Mouse (Mus musculus) brown adipose tissue, adult 24 weeks (tissue): Measurements from ENCODE around the gene Rbm47. TPM values are rescaled to one million over a fixed set of nuclear protein-coding genes. Genes with fewer than 3 reads are reported as not detected.
"Not testable (repeated sequence)": the region's sequence is repeated elsewhere in the genome, so short reads cannot be mapped to it uniquely, and the experiment has no call there.

Experiments
- H3K27ac ChIP-seq: fragments of 200-500 bp; replicated peaks from 2 replicates; pipeline ENCODE4 v1.5.1; 2012; ENCODE audit warnings: low read depth, mild to moderate bottlenecking, low read length
- H3K4me1 ChIP-seq: fragments of 200-500 bp; 2 replicates; pipeline ENCODE4 v1.6.1; 2012; ENCODE audit warnings: low read length, mixed read lengths; ENCODE audit not compliant: control insufficient read depth, insufficient read depth, insufficient read length
- H3K4me3 ChIP-seq: fragments of 200-500 bp; 2 replicates; pipeline ENCODE4 v1.5.1; 2012; ENCODE audit warnings: low read depth, mild to moderate bottlenecking, low read length, moderate library complexity; ENCODE audit not compliant: insufficient read depth
- polyA plus RNA-seq: library from polyadenylated mRNA; stranded (reverse); fragments of >200 nt; gene quantifications from 2 replicates; pipeline ENCODE4 v1.2.4, GENCODE M21; 2012; ENCODE audit not compliant: missing spikeins, insufficient read depth, insufficient read length

Gene Rbm47
- polyA plus RNA-seq = 36.3 and 37.5 TPM in 2 replicates

DNA sequence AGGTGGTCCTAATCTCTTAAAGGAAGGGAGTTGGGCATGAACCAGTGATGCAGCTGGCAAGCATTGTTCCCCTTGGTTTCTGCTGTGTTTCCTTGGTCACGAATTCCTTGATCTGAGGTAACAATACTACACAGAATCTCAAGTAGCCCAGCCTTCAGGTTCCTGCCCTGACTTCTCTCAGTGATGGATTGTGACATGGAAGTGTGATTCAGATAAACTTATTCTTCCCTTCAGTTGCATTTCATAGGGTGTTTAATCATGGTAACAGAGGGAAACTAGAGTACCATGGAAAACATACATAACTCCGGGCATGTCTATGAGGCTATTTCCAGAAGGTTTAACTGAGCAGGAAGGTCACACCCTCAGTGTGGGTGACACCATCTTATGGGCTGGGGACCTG lies at the start of gene Rbm47:
Gene Rbm47 (minus strand): TSS at position 101 of the 400 bp plus-strand sequence.
- Histone ChIP-seq H3K4me3 (no peak within 1 kb of the TSS), H3K4me1 (no peaks in the 10 kb centered on the region), H3K27ac (no peak within 1 kb of the TSS)

DNA sequence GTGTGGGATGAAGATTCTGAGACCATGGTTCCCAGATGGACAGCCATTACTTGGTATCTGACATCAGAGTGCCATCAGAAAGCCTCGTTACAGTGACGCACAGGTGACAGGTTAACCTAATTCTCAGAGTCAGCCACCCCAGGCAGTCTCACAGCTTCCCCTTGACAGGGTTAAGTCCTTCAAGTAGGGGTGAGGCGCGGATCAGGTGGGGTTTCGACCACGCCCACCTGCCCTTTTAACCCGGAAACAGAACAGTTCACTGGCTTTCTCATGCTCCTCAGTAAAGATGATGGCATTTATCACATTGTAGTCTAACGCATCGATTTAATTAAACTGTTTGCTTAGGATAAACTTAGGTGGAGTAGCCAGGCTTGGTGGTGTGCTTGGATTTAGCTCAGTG lies 47.7 kb upstream of the Rbm47 start:
- H3K4me3 ChIP-seq = no peak overlapping the region
- no peak overlapping the region for H3K27ac ChIP-seq
- no peaks in the 10 kb centered on the region; the same call in 1 of the 2 replicates for H3K4me1 ChIP-seq

DNA sequence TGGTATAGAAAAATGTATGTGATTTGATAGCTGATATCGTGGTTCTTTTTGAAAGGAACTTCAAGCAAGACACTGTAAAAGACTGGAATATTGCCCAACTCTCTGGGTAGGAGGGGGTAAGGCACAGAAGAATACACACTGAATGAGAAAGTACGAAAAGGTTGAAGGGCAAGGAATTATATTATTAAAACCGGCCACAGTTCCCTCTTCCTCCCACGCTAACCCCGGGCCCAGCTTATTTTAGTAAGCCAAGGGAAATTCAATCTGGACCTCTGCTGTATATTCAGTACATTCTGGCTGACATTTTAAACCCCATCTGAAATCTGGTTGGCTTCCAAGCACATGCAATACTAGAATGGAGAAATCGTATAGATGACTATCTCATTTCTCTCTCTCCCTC lies 46.8 kb upstream of the Rbm47 start:
- H3K27ac ChIP-seq = no peak overlapping the region
- no peaks in the 10 kb centered on the region; the same call in 1 of the 2 replicates for H3K4me1 ChIP-seq
- no peak overlapping the region for H3K4me3 ChIP-seq

DNA sequence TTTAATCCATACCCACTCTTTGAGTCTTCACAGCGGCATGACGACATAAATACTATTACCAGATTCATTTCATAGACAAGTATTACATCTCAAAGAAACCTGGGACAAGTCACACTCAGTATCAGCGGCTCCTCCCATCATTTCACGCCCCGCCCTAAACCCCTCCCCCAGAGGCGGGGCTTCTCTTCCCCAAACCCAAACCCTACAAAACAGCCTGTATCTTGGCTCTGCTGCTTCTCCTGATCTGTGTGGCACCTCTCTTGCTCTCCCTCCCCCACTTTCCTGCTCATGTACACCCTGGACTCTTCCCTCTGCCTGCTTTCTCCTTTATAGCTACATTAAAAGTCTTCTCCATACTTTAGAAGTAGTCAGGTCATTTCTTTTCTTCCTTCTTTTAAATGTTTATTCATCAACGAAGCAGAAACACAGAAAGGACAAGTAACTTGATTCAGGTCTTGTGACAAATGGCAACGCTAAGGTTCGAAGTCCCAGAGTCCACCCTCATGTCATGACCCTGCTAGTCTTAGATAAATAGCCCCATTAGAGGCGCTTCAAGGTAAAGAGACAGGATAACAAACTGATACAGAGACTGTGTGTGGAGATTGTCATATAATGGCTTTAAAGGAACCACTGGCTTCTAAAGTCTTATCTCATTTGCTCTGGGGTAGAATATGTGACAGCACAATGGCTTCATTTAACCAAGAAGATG lies 42.8 kb upstream of the Rbm47 start:
- no peaks in the 10 kb centered on the region; the same call in 1 of the 2 replicates for H3K4me1 ChIP-seq
- H3K27ac ChIP-seq = no peak overlapping the region
- no peak overlapping the region for H3K4me3 ChIP-seq

DNA sequence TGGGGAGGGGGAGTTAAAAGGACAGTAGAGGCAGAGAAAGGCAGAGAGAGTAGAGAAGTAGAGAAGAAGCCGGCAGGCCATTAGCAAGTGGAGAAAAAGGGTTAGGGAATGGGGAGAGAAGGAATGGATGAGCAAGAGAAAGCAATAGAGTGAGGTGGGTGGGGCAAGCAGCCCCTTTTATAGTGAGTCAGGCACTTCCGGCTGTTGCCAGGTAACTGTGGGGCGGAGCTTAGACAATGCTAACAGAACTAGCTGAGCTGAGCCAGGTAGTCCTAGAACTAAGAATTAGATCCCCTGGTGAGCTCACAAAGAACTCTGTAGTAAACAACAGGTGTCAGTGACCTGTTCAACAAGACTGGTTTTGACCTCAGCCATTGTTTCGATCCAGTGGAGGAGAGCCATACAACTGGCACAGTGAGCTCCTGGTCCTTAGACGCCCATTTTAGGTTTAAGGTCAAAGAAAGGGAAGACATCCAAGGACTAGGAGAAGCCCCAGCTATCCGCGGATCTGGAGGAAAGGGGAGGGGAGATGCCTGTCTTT lies 41.5 kb upstream of the Rbm47 start:
- Histone ChIP-seq H3K4me1 (no peaks in the 10 kb centered on the region; the same call in 1 of the 2 replicates), H3K4me3 (no peak overlapping the region), H3K27ac (no peak overlapping the region)

DNA sequence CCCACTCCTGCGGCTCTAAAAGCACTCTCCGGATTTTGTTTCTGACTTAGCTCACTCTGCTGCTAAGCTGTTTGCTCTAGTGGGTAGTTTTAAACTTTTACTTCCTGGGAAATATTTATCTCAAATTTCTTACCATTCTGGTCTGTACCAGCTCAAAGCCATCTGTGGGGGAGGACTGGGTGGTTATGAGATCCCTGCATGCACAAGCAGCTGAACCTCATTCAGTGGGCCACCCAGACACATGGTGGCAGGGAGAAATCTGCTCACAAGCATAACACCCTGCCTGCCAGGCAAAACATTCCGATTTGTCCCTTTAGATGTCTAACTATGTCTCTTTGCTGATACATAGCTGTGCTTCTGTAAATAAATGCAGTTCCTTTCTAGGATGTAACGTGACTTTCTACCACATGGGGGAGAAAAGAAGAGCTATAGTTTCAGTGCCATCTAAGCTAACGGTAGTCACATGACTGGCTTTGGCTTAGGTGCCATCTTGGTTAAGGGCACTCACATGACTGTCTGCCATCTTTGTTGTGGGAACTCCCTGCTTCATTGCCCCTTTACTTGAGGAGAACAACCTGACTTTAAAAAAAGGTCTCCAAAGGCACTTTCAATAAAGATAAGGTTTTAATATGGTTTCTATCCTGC lies 36.7 kb upstream of the Rbm47 start:
- H3K27ac ChIP-seq = no peak overlapping the region
- no peak overlapping the region for H3K4me3 ChIP-seq
- no peaks in the 10 kb centered on the region for H3K4me1 ChIP-seq

DNA sequence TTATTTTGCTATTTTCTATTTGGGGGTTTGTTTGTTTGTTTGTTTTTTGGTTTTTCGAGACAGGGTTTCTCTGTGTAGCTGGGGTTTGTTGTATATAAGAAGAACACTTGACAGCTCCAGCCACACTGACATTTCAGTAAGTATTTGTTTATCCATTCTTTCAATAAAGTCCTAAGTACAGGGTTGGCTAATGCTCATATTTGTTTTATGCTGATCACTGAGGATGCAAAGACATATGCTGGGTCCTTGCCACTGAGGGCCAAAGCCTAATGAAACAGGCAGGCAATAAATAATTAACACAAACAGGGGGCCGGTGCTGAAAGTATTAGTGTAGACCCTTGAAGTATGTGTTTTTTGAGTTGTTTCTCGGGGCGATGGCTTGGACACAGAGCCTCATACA lies 32.0 kb upstream of the Rbm47 start:
- Histone ChIP-seq H3K27ac (no peak overlapping the region), H3K4me3 (no peak overlapping the region), H3K4me1 (no peaks in the 10 kb centered on the region)

DNA sequence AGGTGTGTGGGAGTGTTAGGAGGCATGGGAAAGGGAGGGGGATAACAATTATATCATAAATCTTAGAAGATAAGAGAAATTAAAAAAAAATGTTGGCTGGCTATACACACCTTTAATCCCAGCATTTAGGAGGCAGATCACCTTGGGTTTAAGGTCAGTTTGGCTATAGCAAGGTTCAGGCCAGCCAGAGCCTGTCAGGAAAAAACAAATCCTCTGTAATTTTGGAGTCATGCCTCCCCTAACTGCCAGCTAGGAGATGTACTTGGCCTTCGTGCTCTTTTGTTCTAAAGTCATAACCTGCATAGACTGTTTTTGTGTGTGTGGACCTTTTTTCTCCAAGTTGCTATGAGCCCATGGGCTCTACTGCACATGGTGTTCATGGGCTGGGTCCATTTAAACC lies 30.5 kb upstream of the Rbm47 start:
- Histone ChIP-seq H3K4me1 (no peaks in the 10 kb centered on the region), H3K27ac (no peak overlapping the region), H3K4me3 (no peak overlapping the region)

DNA sequence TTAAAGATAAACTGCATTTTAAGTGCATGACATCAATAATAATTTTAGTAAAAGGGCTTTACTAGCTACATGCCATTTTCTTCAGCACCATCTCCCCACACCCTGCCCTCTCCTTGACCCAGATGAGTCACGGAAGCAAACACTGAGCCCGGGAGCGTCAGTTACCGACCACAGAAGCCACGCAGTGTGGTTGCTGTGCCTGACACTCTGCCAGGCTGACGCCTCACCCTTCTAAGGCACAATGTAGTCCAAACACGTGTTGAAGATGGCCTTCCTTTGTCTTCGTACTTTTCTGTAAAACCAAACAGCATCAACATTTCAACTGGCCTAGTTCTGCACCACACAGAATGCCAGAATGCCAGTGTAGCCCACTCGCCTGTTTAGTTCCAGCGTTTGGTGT lies 27.1 kb upstream of the Rbm47 start:
- no peak overlapping the region for H3K27ac ChIP-seq
- H3K4me3 ChIP-seq = no peak overlapping the region
- H3K4me1 ChIP-seq = no peaks in the 10 kb centered on the region

DNA sequence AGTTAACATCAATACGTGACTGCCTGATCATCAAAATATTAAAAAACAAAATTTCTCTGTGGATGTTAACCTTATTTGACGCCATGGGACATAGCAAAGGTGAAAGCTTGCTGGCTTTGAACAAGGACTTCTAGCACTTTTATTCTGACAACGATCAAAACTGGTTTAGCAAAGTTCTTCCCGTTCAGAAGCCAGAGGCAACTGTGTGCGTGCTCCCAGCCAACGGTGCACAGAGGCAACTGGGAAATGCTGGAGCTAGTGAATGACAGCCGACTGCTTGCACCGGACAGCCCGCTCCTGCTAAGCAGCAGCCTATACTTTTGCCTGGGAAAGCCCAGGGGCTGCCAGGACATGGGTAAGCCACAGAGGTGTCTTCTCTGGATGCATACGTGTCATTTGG lies 22.4 kb upstream of the Rbm47 start:
- no peaks in the 10 kb centered on the region for H3K4me1 ChIP-seq
- H3K4me3 ChIP-seq = no peak overlapping the region
- no peak overlapping the region for H3K27ac ChIP-seq

DNA sequence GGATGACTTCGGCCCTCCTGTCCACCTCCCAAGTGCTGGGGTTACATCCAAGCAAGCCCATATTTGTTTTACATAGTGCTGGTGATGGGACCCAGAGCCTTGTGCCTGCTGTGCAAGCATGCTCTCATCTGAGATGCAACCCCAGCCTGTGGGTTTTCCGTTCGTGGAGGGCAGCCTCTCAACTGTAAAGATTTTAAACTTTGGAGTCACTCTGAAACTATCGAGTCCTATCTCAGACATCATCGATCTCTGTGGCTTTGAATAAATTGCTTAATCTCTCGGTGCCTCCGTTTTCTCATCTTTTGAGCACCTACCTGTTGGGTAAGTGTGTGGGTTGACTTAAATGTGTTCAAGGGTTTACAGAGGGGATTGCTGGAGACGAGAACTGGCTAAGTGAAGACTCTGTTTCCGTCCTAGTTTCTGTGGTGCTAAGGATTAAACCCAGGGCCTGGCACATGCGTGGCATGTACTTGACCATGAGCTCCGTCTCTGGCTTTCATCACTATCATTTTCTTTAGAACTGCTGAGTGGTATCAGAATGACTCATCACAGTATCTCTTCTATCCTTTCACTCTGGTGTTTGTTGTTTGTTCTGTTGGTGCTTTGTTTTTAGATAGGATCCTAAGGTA lies 20.4 kb upstream of the Rbm47 start:
- H3K4me3 ChIP-seq = no peak overlapping the region
- H3K27ac ChIP-seq = no peak overlapping the region
- H3K4me1 ChIP-seq = no peaks in the 10 kb centered on the region

DNA sequence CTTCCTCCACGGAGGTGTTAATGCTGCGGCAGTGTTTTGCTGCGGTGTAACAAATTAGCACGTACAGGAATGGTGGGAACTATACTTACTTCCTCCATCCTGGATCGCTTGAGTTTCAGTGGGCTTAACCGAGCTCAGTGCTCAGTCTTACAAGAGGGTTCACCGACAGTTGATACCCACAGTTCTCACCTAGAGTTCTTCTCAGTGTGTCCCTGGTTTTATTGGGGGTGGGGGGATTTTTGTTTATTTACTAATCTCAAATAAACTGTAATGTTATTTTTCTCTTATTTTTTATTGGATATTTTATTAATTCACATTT lies 18.2 kb upstream of the Rbm47 start:
- Histone ChIP-seq H3K4me1 (no peaks in the 10 kb centered on the region), H3K4me3 (no peak overlapping the region), H3K27ac (no peak overlapping the region)

DNA sequence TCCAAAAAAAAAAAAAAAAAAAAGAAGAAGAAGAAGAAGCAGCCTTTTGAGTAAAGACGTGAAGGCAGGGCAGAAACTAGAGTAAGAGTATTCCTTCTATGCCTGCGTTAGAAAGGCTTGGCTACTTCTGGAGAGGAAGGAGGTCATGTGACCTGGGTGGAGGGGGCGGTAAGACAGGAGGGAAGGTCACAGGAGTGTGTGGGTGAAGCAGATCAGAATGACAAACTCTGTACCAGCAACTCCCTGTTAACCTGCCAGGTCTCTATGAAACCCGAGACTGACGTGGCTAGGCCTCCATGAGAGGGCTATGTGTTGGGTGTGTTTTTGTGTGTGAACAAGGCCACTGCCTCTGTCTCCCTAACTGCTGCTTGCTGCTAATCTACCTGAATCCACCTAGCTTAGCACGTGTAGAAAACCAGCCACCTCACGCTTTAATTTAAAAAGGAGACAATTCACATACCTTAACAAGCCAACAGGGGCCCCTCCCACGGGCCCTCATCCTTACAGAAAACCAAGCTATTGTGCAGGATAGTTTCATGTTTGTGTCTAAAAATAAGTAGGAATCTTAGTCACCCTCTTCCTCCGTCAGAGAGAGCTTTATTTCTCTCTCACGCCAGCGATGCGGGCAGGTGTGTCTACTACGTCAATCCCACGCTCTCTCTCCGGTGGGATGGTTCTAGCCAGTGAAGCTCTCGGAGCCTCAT lies 17.7 kb upstream of the Rbm47 start:
- no peak overlapping the region for H3K27ac ChIP-seq
- H3K4me1 ChIP-seq = no peaks in the 10 kb centered on the region
- H3K4me3 ChIP-seq = no peak overlapping the region

DNA sequence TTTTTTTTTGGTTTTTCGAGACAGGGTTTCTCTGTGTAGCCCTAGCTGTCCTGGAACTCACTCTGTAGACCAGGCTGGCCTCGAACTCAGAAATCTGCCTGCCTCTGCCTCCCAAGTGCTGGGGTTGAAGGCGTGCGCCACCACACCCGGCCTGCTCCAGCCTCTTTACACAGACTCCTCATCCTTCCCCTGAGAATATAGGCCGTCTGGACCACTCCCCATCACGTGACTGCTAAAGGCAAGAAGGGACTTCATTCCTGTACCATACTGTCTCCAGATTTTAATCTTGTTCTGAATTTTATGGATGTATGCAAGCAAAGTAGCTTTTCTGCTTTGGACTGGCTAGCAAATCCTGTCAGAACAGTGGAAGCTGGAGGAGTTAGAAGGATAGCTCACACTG lies 15.7 kb upstream of the Rbm47 start:
- H3K4me1 ChIP-seq, H3K4me3 ChIP-seq, H3K27ac ChIP-seq: not testable (repeated sequence)

DNA sequence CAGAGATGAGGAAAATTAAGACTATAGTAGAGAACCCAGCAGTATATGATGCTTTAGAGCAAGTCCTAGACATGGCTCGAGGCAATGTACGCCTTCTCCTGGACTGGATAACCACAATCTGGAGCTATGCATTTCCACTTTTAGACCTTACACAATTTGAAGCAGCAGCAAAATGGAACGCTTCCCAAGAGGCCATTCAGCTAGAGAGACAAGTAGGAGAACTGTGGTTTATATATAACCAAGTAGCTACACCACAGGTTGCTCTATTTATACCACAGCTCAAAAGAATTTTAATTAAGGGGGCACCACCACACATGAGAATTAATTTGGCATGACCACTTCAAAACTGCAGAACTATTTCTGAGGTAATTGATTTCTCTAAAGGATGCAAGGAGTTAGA lies 9.2 kb upstream of the Rbm47 start:
- H3K27ac ChIP-seq = no peak overlapping the region
- H3K4me3 ChIP-seq = no peak overlapping the region
- H3K4me1 ChIP-seq = no peaks in the 10 kb centered on the region
